Mouse (Mus musculus): ENCODE results near the gene Cux2. TPM values are rescaled to one million over a fixed set of nuclear protein-coding genes. Genes with fewer than 3 reads are reported as not detected.

Cux2 gene
- polyA plus RNA-seq (2016; fragmentation: Nextera tagmentation; extraction: Ambion mirVana): 6.4 and 10.2 TPM in 2 replicates

- Histone ChIP-seq H3K27me3 (ENCODE audit: low read depth, poor library complexity, severe bottlenecking) (peaks cover 80% of the 10 kb centered on the region), H3K4me1 (peaks cover 71% of the 10 kb centered on the region), H3K36me3 (no peaks in the 10 kb centered on the region), H3K4me3 (peak within 1 kb of the TSS; percentile 86), H3K27ac (replicated peaks) (peak within 1 kb of the TSS; percentile 98), H3K9me3 (replicated peaks) (no peaks in the 10 kb centered on the region)
- DNase-seq (ENCODE audit: low spot score): peak; percentile 85
- WGBS: under 1% methylated on average over 89 of the region's 90 CpGs
These were observed at the start of gene Cux2 for GRCm38 (mm10) chr5:122050017-122050831. Gene Cux2 (minus strand): TSS chr5:122050102.

- Histone ChIP-seq H3K36me3 (no peaks in the 10 kb centered on the region), H3K27me3 (ENCODE audit: low read depth, poor library complexity, severe bottlenecking) (0 out of 2 replicates have a peak, but pooled peaks cover 3% of the 10 kb centered on the region)
These were observed 44.5 kb upstream of the Cux2 start for GRCm38 (mm10) chr5:122094439-122094838.

GRCm38 (mm10) chr5:122093734-122094133, 43.8 kb upstream of the Cux2 start:
- H3K4me3 ChIP-seq: no peak overlapping the region
- 0 out of 2 replicates have a peak, but pooled peaks cover 3% of the 10 kb centered on the region for H3K27me3 ChIP-seq (ENCODE audit: low read depth, poor library complexity, severe bottlenecking)
- peaks cover 9% of the 10 kb centered on the region; the same call in 1 of the 2 replicates for H3K4me1 ChIP-seq
- H3K9me3 ChIP-seq (replicated peaks): peaks cover 7% of the 10 kb centered on the region; the same call in 1 of the 2 replicates
- no peak overlapping the region for H3K27ac ChIP-seq (replicated peaks)
- WGBS: 93% methylated on average over 14 of the region's 14 CpGs
- H3K36me3 ChIP-seq: no peaks in the 10 kb centered on the region
- no peak for DNase-seq (ENCODE audit: low spot score)

More at GRCm38 (mm10) chr5:122094439-122094838, 44.5 kb upstream of the Cux2 start:
- no peak overlapping the region for H3K27ac ChIP-seq (replicated peaks)
- peaks cover 9% of the 10 kb centered on the region; the same call in 1 of the 2 replicates for H3K4me1 ChIP-seq
- DNase-seq (ENCODE audit: low spot score): no peak
- H3K4me3 ChIP-seq: no peak overlapping the region
- WGBS: 91% methylated on average over 10 of the region's 10 CpGs
- peaks cover 7% of the 10 kb centered on the region; the same call in 1 of the 2 replicates for H3K9me3 ChIP-seq (replicated peaks)

- 73% methylated on average over 11 of the region's 11 CpGs for WGBS
- no peak for DNase-seq (ENCODE audit: low spot score)
These were observed 42.9 kb upstream of the Cux2 start for GRCm38 (mm10) chr5:122092794-122093193.

GRCm38 (mm10) chr5:122091070-122091469, 41.2 kb upstream of the Cux2 start:
- no peaks in the 10 kb centered on the region for H3K36me3 ChIP-seq
- H3K9me3 ChIP-seq (replicated peaks): peaks cover 7% of the 10 kb centered on the region; the same call in 1 of the 2 replicates
- no peak overlapping the region for H3K27ac ChIP-seq (replicated peaks)
- H3K27me3 ChIP-seq (ENCODE audit: low read depth, poor library complexity, severe bottlenecking): 0 out of 2 replicates have a peak, but pooled peaks cover 3% of the 10 kb centered on the region
- DNase-seq (ENCODE audit: low spot score): peak; percentile 80
- H3K4me3 ChIP-seq: no peak overlapping the region
- WGBS: 18% methylated on average over 15 of the region's 15 CpGs
- peaks cover 9% of the 10 kb centered on the region; the same call in 1 of the 2 replicates for H3K4me1 ChIP-seq

More at GRCm38 (mm10) chr5:122092794-122093193, 42.9 kb upstream of the Cux2 start:
- H3K27me3 ChIP-seq (ENCODE audit: low read depth, poor library complexity, severe bottlenecking): 0 out of 2 replicates have a peak, but pooled peaks cover 3% of the 10 kb centered on the region
- 0 out of 2 replicates have a peak overlapping the region, but pooled peaks have one; percentile 13 for H3K27ac ChIP-seq (replicated peaks)
- peaks cover 7% of the 10 kb centered on the region; the same call in 1 of the 2 replicates for H3K9me3 ChIP-seq (replicated peaks)
- H3K4me1 ChIP-seq: peaks cover 9% of the 10 kb centered on the region; the same call in 1 of the 2 replicates
- H3K4me3 ChIP-seq: no peak overlapping the region
- no peaks in the 10 kb centered on the region for H3K36me3 ChIP-seq

- H3K27me3 ChIP-seq (ENCODE audit: low read depth, poor library complexity, severe bottlenecking): 0 out of 2 replicates have a peak, but pooled peaks cover 3% of the 10 kb centered on the region
- H3K36me3 ChIP-seq: no peaks in the 10 kb centered on the region
- peaks cover 7% of the 10 kb centered on the region; the same call in 1 of the 2 replicates for H3K9me3 ChIP-seq (replicated peaks)
- no peak overlapping the region for H3K27ac ChIP-seq (replicated peaks)
- WGBS: 81% methylated on average over 8 of the region's 8 CpGs
- H3K4me1 ChIP-seq: peaks cover 9% of the 10 kb centered on the region; the same call in 1 of the 2 replicates
- no peak overlapping the region for H3K4me3 ChIP-seq
- no peak for DNase-seq (ENCODE audit: low spot score)
These were observed 39.8 kb upstream of the Cux2 start for GRCm38 (mm10) chr5:122089664-122090063.

GRCm38 (mm10) chr5:122088917-122089316, 39.0 kb upstream of the Cux2 start:
- no peaks in the 10 kb centered on the region for H3K36me3 ChIP-seq
- no peak overlapping the region for H3K4me3 ChIP-seq
- peaks cover 9% of the 10 kb centered on the region; the same call in 1 of the 2 replicates for H3K4me1 ChIP-seq
- H3K27ac ChIP-seq (replicated peaks): no peak overlapping the region
- H3K27me3 ChIP-seq (ENCODE audit: low read depth, poor library complexity, severe bottlenecking): 0 out of 2 replicates have a peak, but pooled peaks cover 3% of the 10 kb centered on the region
- 8% methylated on average over 5 of the region's 5 CpGs for WGBS
- peak; percentile 87 for DNase-seq (ENCODE audit: low spot score)
- peaks cover 7% of the 10 kb centered on the region; the same call in 1 of the 2 replicates for H3K9me3 ChIP-seq (replicated peaks)

GRCm38 (mm10) chr5:122086121-122086520, 36.2 kb upstream of the Cux2 start:
- Histone ChIP-seq H3K4me1 (peaks cover 3% of the 10 kb centered on the region; the same call in 1 of the 2 replicates), H3K4me3 (no peak overlapping the region), H3K27me3 (ENCODE audit: low read depth, poor library complexity, severe bottlenecking) (no peaks in the 10 kb centered on the region), H3K9me3 (replicated peaks) (no peaks in the 10 kb centered on the region), H3K27ac (replicated peaks) (no peak overlapping the region), H3K36me3 (no peaks in the 10 kb centered on the region)
- DNase-seq (ENCODE audit: low spot score): no peak
- 80% methylated on average over 3 of the region's 3 CpGs for WGBS

GRCm38 (mm10) chr5:122085291-122085690, 35.4 kb upstream of the Cux2 start:
- Histone ChIP-seq H3K9me3 (replicated peaks) (no peaks in the 10 kb centered on the region), H3K4me1 (no peaks in the 10 kb centered on the region), H3K27me3 (ENCODE audit: low read depth, poor library complexity, severe bottlenecking) (no peaks in the 10 kb centered on the region), H3K4me3 (no peak overlapping the region), H3K36me3 (no peaks in the 10 kb centered on the region), H3K27ac (replicated peaks) (no peak overlapping the region)
- no peak for DNase-seq (ENCODE audit: low spot score)
- 81% methylated on average over 7 of the region's 7 CpGs for WGBS

GRCm38 (mm10) chr5:122084470-122084869, 34.6 kb upstream of the Cux2 start:
- no peak overlapping the region for H3K27ac ChIP-seq (replicated peaks)
- DNase-seq (ENCODE audit: low spot score): no peak
- H3K27me3 ChIP-seq (ENCODE audit: low read depth, poor library complexity, severe bottlenecking): no peaks in the 10 kb centered on the region
- WGBS: 76% methylated on average over 3 of the region's 3 CpGs
- no peaks in the 10 kb centered on the region for H3K36me3 ChIP-seq
- no peaks in the 10 kb centered on the region for H3K9me3 ChIP-seq (replicated peaks)
- H3K4me3 ChIP-seq: no peak overlapping the region
- H3K4me1 ChIP-seq: no peaks in the 10 kb centered on the region

GRCm38 (mm10) chr5:122083282-122083681, 33.4 kb upstream of the Cux2 start:
- Histone ChIP-seq H3K4me1 (no peaks in the 10 kb centered on the region), H3K36me3 (no peaks in the 10 kb centered on the region), H3K27ac (replicated peaks) (no peak overlapping the region), H3K27me3 (ENCODE audit: low read depth, poor library complexity, severe bottlenecking) (no peaks in the 10 kb centered on the region), H3K4me3 (no peak overlapping the region), H3K9me3 (replicated peaks) (0 out of 2 replicates have a peak, but pooled peaks cover 5% of the 10 kb centered on the region)
- 92% methylated on average over 2 of the region's 2 CpGs for WGBS
- DNase-seq (ENCODE audit: low spot score): no peak

GRCm38 (mm10) chr5:122081471-122081870, 31.6 kb upstream of the Cux2 start:
- DNase-seq (ENCODE audit: low spot score): no peak
- WGBS: 90% methylated on average over 13 of the region's 13 CpGs
- Histone ChIP-seq H3K4me1 (peaks cover 1% of the 10 kb centered on the region; the same call in 1 of the 2 replicates), H3K4me3 (no peak overlapping the region), H3K27ac (replicated peaks) (no peak overlapping the region), H3K9me3 (replicated peaks) (0 out of 2 replicates have a peak, but pooled peaks cover 7% of the 10 kb centered on the region), H3K36me3 (no peaks in the 10 kb centered on the region), H3K27me3 (ENCODE audit: low read depth, poor library complexity, severe bottlenecking) (no peaks in the 10 kb centered on the region)
